Mouse (Mus musculus): ENCODE measurements around the gene Ctnna3.
"Not testable (repeated sequence)": the region's sequence is repeated elsewhere in the genome, so short reads cannot be mapped to it uniquely, and the experiment has no call there.

Gene Ctnna3

GRCm38 (mm10) chr10:64571311-64571710, 1141.4 kb downstream of the Ctnna3 start:
- no peak for DNase-seq (ENCODE audit: low spot score)

GRCm38 (mm10) chr10:64588116-64588515, 1158.2 kb downstream of the Ctnna3 start:
- DNase-seq (ENCODE audit: low spot score): no peak

DNA sequence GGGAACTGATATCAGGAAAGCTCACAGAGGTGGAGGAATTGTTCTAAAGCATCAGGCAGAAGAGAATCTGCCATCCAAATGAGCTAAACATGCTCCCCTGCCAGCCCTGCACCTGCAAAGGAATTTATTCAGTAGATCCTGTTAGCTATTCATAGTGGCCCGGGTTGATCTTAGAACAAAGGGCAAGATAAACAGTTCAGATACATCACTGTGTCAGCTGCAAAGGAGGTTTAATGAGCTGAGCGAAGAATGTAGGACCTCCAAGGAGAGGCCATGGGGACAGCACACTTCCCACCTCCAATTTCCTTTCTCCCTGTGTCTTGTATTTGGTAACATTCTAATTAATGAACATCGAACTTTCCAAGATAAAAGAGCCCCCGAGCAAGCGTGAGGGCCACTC, 1206.9 kb downstream of the Ctnna3 start:
- peak; percentile 3 for DNase-seq (ENCODE audit: low spot score)

- no peak for DNase-seq (ENCODE audit: low spot score)
These were observed 1209.2 kb downstream of the Ctnna3 start for GRCm38 (mm10) chr10:64639061-64639460.

DNA sequence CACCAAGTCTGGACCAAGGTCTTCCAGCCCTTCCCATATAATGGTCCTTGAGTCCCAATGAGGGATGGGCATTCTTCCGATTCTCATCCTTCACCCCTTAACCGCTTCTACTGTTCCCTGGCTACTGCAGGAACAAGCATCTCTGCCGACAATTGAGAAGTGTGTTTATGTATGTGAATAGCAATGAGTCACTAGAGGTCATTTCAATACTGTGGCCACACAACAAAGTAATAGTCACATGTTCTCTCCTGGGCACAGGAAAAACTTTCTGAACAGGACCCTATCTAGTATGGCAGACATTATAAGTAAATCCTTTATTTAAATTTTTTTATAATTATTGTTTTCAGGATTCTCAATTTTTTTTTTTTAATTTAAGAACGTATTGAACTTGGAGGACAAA, 1211.2 kb downstream of the Ctnna3 start:
- no peak for DNase-seq (ENCODE audit: low spot score)

- DNase-seq (ENCODE audit: low spot score): peak; percentile 9
These were observed 1211.7 kb downstream of the Ctnna3 start for GRCm38 (mm10) chr10:64641576-64641975.

GRCm38 (mm10) chr10:64643976-64644375, 1214.1 kb downstream of the Ctnna3 start:
- DNase-seq (ENCODE audit: low spot score): no peak

- DNase-seq (ENCODE audit: low spot score): no peak
These were observed 1231.3 kb downstream of the Ctnna3 start for GRCm38 (mm10) chr10:64661190-64661589.

DNA sequence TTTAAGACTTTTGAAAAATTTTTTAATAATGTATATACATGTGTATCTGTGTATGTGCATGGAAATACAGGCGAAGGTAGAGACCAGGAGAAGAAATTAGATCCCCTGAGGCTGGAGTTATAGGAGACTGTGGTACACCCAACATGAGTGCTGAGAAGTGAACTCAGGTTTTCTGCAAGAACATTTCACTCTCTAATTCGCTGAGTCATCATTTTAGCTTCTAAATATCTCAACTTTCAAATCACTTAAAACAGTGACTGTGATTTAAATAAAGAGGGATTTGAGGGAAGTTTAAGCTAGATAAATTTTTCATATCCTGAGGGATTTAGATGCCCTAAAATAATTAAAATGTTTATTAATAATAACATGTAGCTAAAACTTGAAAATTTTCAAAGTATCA, 1241.6 kb downstream of the Ctnna3 start:
- no peak for DNase-seq (ENCODE audit: low spot score)

GRCm38 (mm10) chr10:64675796-64676195, 1245.9 kb downstream of the Ctnna3 start:
- DNase-seq (ENCODE audit: low spot score): no peak

DNA sequence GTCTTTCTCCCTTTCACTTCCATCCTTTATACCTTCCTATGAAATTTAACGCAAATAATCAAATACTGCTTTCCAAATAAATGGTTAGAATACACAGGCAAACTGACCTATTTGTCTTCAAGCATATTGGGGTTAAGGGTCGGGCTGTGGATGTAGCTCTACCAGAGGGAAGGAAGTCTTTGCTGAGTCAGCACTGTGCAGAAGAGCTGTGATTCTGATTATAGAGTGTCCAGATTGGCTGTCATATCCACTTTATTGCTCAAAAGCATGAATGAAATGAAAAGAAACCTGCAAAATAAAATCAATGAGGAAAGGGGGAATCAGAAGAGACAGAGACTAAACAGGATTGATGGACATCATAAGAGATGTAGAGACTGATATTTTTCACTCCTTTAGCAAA, 1280.1 kb downstream of the Ctnna3 start:
- DNase-seq (ENCODE audit: low spot score): no peak

- no peak for DNase-seq (ENCODE audit: low spot score)
These were observed 1288.1 kb downstream of the Ctnna3 start for GRCm38 (mm10) chr10:64718036-64718435.

DNA sequence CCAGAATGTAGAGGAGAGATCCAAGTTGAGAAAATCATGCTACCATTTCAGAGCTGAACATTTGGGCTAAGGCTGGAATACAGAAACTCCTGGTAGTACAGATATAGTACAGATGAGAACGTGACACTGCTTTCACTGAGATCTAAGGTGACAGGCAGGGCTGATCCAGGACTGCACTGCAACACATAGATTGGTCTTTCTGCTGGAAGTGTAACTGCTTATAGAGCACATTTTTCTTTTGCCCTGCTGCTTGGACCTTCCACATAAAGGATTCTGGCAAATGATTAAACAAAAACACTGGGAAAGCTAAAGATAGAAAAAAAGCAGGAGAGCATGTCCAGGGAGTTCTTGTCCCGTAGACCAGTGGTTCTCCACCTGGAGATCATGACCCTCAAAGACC, 1305.8 kb downstream of the Ctnna3 start:
- DNase-seq (ENCODE audit: low spot score): no peak

DNA sequence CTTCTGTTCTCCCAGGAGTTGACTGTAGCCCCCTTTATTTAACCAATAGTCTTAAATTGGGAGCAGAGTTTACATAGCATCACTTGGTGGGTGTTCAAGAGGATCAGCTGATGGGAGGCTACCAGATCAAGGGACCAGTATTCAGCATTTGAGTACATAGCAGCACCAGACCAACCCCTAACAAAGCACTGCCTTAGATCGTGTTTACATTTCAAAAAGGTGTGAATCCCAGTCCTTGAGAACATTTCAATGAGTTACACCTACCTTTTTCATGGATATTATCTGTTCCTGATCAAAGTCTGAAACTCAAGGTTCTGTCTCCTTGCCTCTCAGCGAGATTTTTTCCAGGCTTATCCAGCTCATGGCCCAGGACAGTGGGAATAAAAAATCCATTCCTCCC, 1306.7 kb downstream of the Ctnna3 start:
- DNase-seq (ENCODE audit: low spot score): no peak

- DNase-seq (ENCODE audit: low spot score): not testable (repeated sequence)
These were observed 1311.8 kb downstream of the Ctnna3 start for GRCm38 (mm10) chr10:64741721-64742120.

GRCm38 (mm10) chr10:64744099-64744498, 1314.2 kb downstream of the Ctnna3 start:
- DNase-seq (ENCODE audit: low spot score): not testable (repeated sequence)

- DNase-seq (ENCODE audit: low spot score): no peak
These were observed 1318.8 kb downstream of the Ctnna3 start for GRCm38 (mm10) chr10:64748651-64749050.

- DNase-seq (ENCODE audit: low spot score): peak; percentile 73
These were observed 1320.9 kb downstream of the Ctnna3 start for GRCm38 (mm10) chr10:64750791-64751190.

- no peak for DNase-seq (ENCODE audit: low spot score)
These were observed 1406.4 kb downstream of the Ctnna3 start for GRCm38 (mm10) chr10:64836315-64836714.

GRCm38 (mm10) chr10:64861439-64861838, 1431.5 kb downstream of the Ctnna3 start:
- DNase-seq (ENCODE audit: low spot score): peak; percentile 3

GRCm38 (mm10) chr10:64870888-64871287, 1441.0 kb downstream of the Ctnna3 start:
- no peak for DNase-seq (ENCODE audit: low spot score)

DNA sequence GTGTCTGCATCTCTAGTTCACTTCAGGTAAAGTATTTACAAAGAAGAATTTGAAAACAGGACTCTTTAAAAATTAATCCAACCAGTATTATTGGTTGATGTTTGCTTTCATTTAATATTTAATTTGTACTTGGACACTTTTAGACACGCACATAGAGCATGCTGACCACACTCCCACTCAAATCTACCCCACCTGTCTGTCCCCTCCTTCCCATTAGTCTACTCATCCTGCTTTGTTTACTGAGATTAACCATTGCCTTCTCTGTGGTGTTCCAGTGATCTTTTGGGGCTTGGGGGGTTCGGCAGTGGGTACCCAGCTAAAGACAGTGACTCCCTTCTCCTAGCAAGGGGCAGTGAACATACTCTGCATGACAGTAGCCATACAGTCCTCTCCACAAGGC, 1446.6 kb downstream of the Ctnna3 start:
- DNase-seq (ENCODE audit: low spot score): no peak

DNA sequence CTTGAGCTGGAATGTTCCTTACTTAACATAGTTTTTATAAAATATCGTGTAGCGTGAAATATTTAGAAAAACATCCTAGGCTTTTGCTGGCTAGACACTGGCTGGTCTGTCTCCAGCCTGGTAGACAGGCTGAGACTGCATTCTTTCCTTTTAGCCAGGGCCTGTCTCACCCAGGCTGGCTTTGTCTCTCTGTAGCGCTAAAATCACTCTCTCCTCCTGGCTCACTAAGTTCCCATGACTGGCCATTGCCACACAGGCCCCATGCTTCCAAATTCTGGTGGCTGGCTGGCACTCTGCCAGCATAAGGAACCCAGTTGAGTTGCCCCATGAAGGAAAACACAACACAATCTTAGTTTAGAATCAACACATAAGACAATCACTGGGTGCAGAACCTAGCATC, 1450.0 kb downstream of the Ctnna3 start:
- DNase-seq (ENCODE audit: low spot score): peak; percentile 1

DNA sequence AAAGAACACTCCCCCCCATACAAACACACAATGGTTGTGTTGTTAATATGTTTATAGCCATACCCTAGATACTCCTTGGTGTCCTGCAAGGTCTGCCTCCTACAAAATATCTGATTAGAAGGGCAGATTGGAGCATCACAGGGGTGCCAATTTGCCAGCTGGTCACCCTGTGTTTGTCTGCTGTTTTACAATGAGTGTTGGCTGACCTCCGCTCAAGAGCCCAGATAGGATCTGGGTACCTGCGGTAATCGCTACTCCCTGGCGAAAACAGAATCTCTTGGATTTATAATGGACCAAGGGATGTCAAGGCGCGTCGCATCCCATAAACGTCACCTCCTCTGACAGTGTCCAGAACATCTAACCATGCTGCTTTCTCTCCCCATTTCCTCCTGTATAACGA, 1457.0 kb downstream of the Ctnna3 start:
- DNase-seq (ENCODE audit: low spot score): no peak

GRCm38 (mm10) chr10:64892458-64892857, 1462.6 kb downstream of the Ctnna3 start:
- peak; percentile 2 for DNase-seq (ENCODE audit: low spot score)
